Mouse (Mus musculus): ENCODE data around the gene Pelp1. TPM values are rescaled to one million over a fixed set of nuclear protein-coding genes. Genes with fewer than 3 reads are reported as not detected.

Pelp1 gene
- polyA plus RNA-seq, 1 experiment: 74.1 TPM

DNA sequence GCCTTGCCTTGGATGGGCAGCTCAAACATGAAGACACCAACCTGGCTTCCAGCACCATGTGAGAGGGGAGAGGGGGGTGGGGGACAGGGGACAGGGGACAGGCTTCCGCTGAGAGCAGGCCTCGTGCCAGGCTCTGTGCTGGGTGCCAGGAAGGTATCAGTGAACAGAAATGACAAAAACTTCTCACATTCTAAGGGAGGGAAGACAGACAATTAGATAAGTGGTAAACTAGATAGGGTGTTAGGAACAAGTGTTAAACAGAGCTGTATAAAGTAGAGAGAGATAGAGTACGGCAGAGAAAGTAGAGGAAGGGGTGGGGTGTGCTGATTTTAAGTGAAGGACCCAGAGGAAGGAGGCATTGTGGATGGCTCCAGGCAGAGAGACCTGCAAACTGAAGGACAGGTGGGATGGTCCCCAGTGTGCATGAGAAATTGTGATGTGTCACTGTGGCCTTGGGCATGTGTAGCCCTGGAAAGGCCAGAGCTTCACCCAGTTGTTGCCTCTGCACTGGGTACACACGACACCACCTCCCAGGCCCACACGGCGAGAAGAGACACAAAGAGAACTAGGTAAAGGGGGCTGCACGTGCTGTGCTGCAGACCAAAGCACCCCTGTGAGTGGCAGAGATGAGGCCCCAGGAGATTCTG is 29.0 kb upstream of the Pelp1 start:
- H3K4me3 ChIP-seq (ENCODE audit: low read depth, low read length): no peak overlapping the region
- H3K9me3 ChIP-seq (replicated peaks; ENCODE audit: control insufficient read depth, insufficient read depth, low read length, poor library complexity, severe bottlenecking): no peaks in the 10 kb centered on the region
- H3K36me3 ChIP-seq (ENCODE audit: control insufficient read depth, insufficient read depth, low read length, poor library complexity, severe bottlenecking): peaks cover 43% of the 10 kb centered on the region
- no peaks in the 10 kb centered on the region for H3K27me3 ChIP-seq (ENCODE audit: control insufficient read depth, insufficient read depth, low read length, poor library complexity, severe bottlenecking)
- no peak overlapping the region for H3K9ac ChIP-seq (ENCODE audit: low read depth, poor library complexity, severe bottlenecking)
- H3K4me1 ChIP-seq (ENCODE audit: control insufficient read depth, insufficient read depth, low read length): peaks cover 3% of the 10 kb centered on the region
- TF ChIP-seq EP300 (IDR thresholded peaks at IDR 0.05; ENCODE audit: insufficient read depth, low read depth, low read length) (no peak), CTCF (IDR thresholded peaks at IDR 0.05; ENCODE audit: low read depth, low read length) (no peak), POLR2A (IDR thresholded peaks at IDR 0.05; ENCODE audit: insufficient read depth, low read length) (no peak)
- H3K27ac ChIP-seq (ENCODE audit: insufficient read depth, low read length): no peak overlapping the region

DNA sequence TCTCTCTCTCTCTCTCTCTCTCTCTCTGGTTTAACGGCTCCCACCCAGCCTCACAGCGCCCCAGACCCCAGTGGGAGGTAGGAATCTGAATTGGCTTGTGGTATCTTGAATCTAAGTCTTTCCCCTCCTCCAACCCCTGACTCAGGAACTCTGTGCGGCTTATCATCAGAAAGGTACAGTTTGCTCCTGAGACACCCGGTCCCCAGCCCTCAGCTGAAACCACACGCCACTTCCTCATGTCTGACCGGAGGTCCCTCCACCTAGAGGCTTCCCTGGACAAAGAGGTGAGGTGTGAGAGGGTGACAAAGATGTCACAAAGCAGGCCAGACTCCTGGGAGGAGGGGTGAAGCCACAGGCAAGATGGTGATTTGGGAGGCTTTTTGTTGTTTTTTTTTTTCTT is 27.6 kb upstream of the Pelp1 start:
- Histone ChIP-seq H3K9me3 (replicated peaks; ENCODE audit: control insufficient read depth, insufficient read depth, low read length, poor library complexity, severe bottlenecking) (no peaks in the 10 kb centered on the region), H3K36me3 (ENCODE audit: control insufficient read depth, insufficient read depth, low read length, poor library complexity, severe bottlenecking) (peaks cover 43% of the 10 kb centered on the region), H3K9ac (ENCODE audit: low read depth, poor library complexity, severe bottlenecking) (no peak overlapping the region), H3K27me3 (ENCODE audit: control insufficient read depth, insufficient read depth, low read length, poor library complexity, severe bottlenecking) (no peaks in the 10 kb centered on the region), H3K4me1 (ENCODE audit: control insufficient read depth, insufficient read depth, low read length) (peaks cover 3% of the 10 kb centered on the region), H3K27ac (ENCODE audit: insufficient read depth, low read length) (no peak overlapping the region), H3K4me3 (ENCODE audit: low read depth, low read length) (no peak overlapping the region)
- no peak for TF ChIP-seq CTCF (IDR thresholded peaks at IDR 0.05; ENCODE audit: low read depth, low read length)
- no peak for TF ChIP-seq EP300 (IDR thresholded peaks at IDR 0.05; ENCODE audit: insufficient read depth, low read depth, low read length)
- no peak for TF ChIP-seq POLR2A (IDR thresholded peaks at IDR 0.05; ENCODE audit: insufficient read depth, low read length)

DNA sequence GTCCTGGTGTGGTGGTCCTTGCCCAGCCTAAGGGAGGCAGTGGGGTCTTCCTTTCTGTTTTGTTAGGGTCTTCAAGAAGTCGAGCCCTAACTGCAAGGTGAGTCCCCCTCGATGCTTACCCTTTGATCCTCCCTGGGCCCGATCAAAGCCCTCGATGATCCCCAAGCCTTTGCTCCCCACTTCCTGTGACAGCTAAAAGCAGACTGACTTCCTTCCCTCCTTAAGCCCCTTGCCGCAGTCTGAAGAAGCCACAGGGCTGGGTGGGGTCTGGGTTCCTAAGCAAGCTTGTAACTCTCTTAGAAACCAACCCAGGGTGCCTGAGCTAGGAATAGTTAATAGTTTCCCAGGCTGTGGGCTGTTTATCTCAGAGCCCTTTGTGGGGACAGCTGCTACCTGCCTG is 25.6 kb upstream of the Pelp1 start:
- Histone ChIP-seq H3K4me1 (ENCODE audit: control insufficient read depth, insufficient read depth, low read length) (peaks cover 3% of the 10 kb centered on the region), H3K9ac (ENCODE audit: low read depth, poor library complexity, severe bottlenecking) (no peak overlapping the region), H3K27me3 (ENCODE audit: control insufficient read depth, insufficient read depth, low read length, poor library complexity, severe bottlenecking) (no peaks in the 10 kb centered on the region), H3K27ac (ENCODE audit: insufficient read depth, low read length) (no peak overlapping the region), H3K4me3 (ENCODE audit: low read depth, low read length) (no peak overlapping the region), H3K36me3 (ENCODE audit: control insufficient read depth, insufficient read depth, low read length, poor library complexity, severe bottlenecking) (peaks cover 38% of the 10 kb centered on the region), H3K9me3 (replicated peaks; ENCODE audit: control insufficient read depth, insufficient read depth, low read length, poor library complexity, severe bottlenecking) (no peaks in the 10 kb centered on the region)
- no peak for TF ChIP-seq POLR2A (IDR thresholded peaks at IDR 0.05; ENCODE audit: insufficient read depth, low read length)
- no peak for TF ChIP-seq CTCF (IDR thresholded peaks at IDR 0.05; ENCODE audit: low read depth, low read length)
- no peak for TF ChIP-seq EP300 (IDR thresholded peaks at IDR 0.05; ENCODE audit: insufficient read depth, low read depth, low read length)

- H3K4me1 ChIP-seq (ENCODE audit: control insufficient read depth, insufficient read depth, low read length): peaks cover 3% of the 10 kb centered on the region
- H3K36me3 ChIP-seq (ENCODE audit: control insufficient read depth, insufficient read depth, low read length, poor library complexity, severe bottlenecking): peaks cover 23% of the 10 kb centered on the region
- H3K9me3 ChIP-seq (replicated peaks; ENCODE audit: control insufficient read depth, insufficient read depth, low read length, poor library complexity, severe bottlenecking): no peaks in the 10 kb centered on the region
- no peak overlapping the region for H3K4me3 ChIP-seq (ENCODE audit: low read depth, low read length)
- no peak overlapping the region for H3K27ac ChIP-seq (ENCODE audit: insufficient read depth, low read length)
- TF ChIP-seq CTCF (IDR thresholded peaks at IDR 0.05; ENCODE audit: low read depth, low read length) (no peak), POLR2A (IDR thresholded peaks at IDR 0.05; ENCODE audit: insufficient read depth, low read length) (no peak), EP300 (IDR thresholded peaks at IDR 0.05; ENCODE audit: insufficient read depth, low read depth, low read length) (no peak)
- no peak overlapping the region for H3K9ac ChIP-seq (ENCODE audit: low read depth, poor library complexity, severe bottlenecking)
- no peaks in the 10 kb centered on the region for H3K27me3 ChIP-seq (ENCODE audit: control insufficient read depth, insufficient read depth, low read length, poor library complexity, severe bottlenecking)
These were observed 24.1 kb upstream of the Pelp1 start for GRCm38 (mm10) chr11:70433951-70434350.

DNA sequence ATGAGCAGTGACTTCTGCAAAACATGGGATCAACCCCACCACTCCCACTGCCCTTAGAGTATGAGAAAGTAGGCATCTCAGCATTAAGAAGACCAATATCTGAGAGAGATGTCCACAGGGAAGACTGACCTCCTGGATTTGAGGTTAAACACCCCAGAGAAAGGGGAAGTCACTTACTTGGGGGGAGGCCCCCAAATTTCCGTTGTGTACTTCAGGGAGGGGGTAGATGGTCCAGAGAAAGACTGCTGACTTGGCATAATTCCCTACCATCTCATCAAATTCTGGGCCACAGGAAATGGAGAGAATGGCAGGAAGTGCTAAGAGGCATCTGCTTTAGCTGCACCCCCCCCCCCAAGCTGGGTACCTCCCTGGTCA is 23.7 kb upstream of the Pelp1 start:
- H3K9me3 ChIP-seq (replicated peaks; ENCODE audit: control insufficient read depth, insufficient read depth, low read length, poor library complexity, severe bottlenecking): no peaks in the 10 kb centered on the region
- TF ChIP-seq CTCF (IDR thresholded peaks at IDR 0.05; ENCODE audit: low read depth, low read length) (no peak), POLR2A (IDR thresholded peaks at IDR 0.05; ENCODE audit: insufficient read depth, low read length) (no peak), EP300 (IDR thresholded peaks at IDR 0.05; ENCODE audit: insufficient read depth, low read depth, low read length) (no peak)
- H3K4me3 ChIP-seq (ENCODE audit: low read depth, low read length): no peak overlapping the region
- no peak overlapping the region for H3K27ac ChIP-seq (ENCODE audit: insufficient read depth, low read length)
- H3K27me3 ChIP-seq (ENCODE audit: control insufficient read depth, insufficient read depth, low read length, poor library complexity, severe bottlenecking): no peaks in the 10 kb centered on the region
- peaks cover 22% of the 10 kb centered on the region for H3K36me3 ChIP-seq (ENCODE audit: control insufficient read depth, insufficient read depth, low read length, poor library complexity, severe bottlenecking)
- peak overlapping the region; percentile 86 for H3K9ac ChIP-seq (ENCODE audit: low read depth, poor library complexity, severe bottlenecking)
- peaks cover 3% of the 10 kb centered on the region for H3K4me1 ChIP-seq (ENCODE audit: control insufficient read depth, insufficient read depth, low read length)

- peaks cover 2% of the 10 kb centered on the region for H3K4me1 ChIP-seq (ENCODE audit: control insufficient read depth, insufficient read depth, low read length)
- peak overlapping the region; percentile 68 for H3K4me3 ChIP-seq (ENCODE audit: low read depth, low read length)
- TF ChIP-seq CTCF (IDR thresholded peaks at IDR 0.05; ENCODE audit: low read depth, low read length): no peak
- no peak for TF ChIP-seq EP300 (IDR thresholded peaks at IDR 0.05; ENCODE audit: insufficient read depth, low read depth, low read length)
- TF ChIP-seq POLR2A (IDR thresholded peaks at IDR 0.05; ENCODE audit: insufficient read depth, low read length): no peak
- H3K9ac ChIP-seq (ENCODE audit: low read depth, poor library complexity, severe bottlenecking): peak overlapping the region; percentile 86
- no peak overlapping the region for H3K27ac ChIP-seq (ENCODE audit: insufficient read depth, low read length)
- no peaks in the 10 kb centered on the region for H3K9me3 ChIP-seq (replicated peaks; ENCODE audit: control insufficient read depth, insufficient read depth, low read length, poor library complexity, severe bottlenecking)
- no peaks in the 10 kb centered on the region for H3K27me3 ChIP-seq (ENCODE audit: control insufficient read depth, insufficient read depth, low read length, poor library complexity, severe bottlenecking)
- H3K36me3 ChIP-seq (ENCODE audit: control insufficient read depth, insufficient read depth, low read length, poor library complexity, severe bottlenecking): peaks cover 18% of the 10 kb centered on the region
These were observed 23.2 kb upstream of the Pelp1 start for GRCm38 (mm10) chr11:70432895-70433568.

Measured in ES-Bruce4 (cell line).